Mouse (Mus musculus) lung, embryonic 14.5 days (tissue): ENCODE measurements around the gene Blvra. TPM values are rescaled to one million over a fixed set of nuclear protein-coding genes. Genes with fewer than 3 reads are reported as not detected.
"Not testable (repeated sequence)": the region's sequence is repeated elsewhere in the genome, so short reads cannot be mapped to it uniquely, and the experiment has no call there.

ENCODE experiments used
- ATAC-seq: fragments of 200-750 bp; cut with Nextera tagmentation; 2 replicates; pipeline ENCODE4 v1.8.0; 2017; ENCODE audit warnings: mild to moderate bottlenecking, moderate TSS enrichment, moderate library complexity; ENCODE audit not compliant: insufficient read depth
- DNase-seq: peaks from one replicate; pipeline ENCODE4 v3.0.0-alpha.2; 2015
- H3K27ac ChIP-seq: fragments of 300-500 bp; sonication (generic); 2 replicates; pipeline ENCODE4 v1.5.1; 2014; ENCODE audit warnings: low read depth, mild to moderate bottlenecking, moderate library complexity
- H3K27me3 ChIP-seq: fragments of 300-500 bp; sonication (generic); 2 replicates; pipeline ENCODE4 v1.6.1; 2014; ENCODE audit warnings: low read length, control low read depth; ENCODE audit not compliant: insufficient read depth
- H3K36me3 ChIP-seq: fragments of 300-500 bp; sonication (generic); 2 replicates; pipeline ENCODE4 v1.6.1; 2014; ENCODE audit warnings: control low read depth; ENCODE audit not compliant: insufficient read depth
- H3K4me1 ChIP-seq: fragments of 300-500 bp; sonication (generic); 2 replicates; pipeline ENCODE4 v1.6.1; 2014; ENCODE audit warnings: antibody characterized with exemption, control low read depth; ENCODE audit not compliant: insufficient read depth
- H3K4me2 ChIP-seq: fragments of 300-500 bp; sonication (generic); 2 replicates; pipeline ENCODE4 v1.6.1; 2014; ENCODE audit warnings: mild to moderate bottlenecking
- H3K4me3 ChIP-seq: fragments of 300-500 bp; sonication (generic); 2 replicates; pipeline ENCODE4 v1.5.1; 2014; ENCODE audit warnings: low read depth, low read length
- H3K9ac ChIP-seq: fragments of 300-500 bp; sonication (generic); 2 replicates; pipeline ENCODE4 v1.6.1; 2014
- H3K9me3 ChIP-seq: fragments of 300-500 bp; sonication (generic); 2 replicates; pipeline ENCODE4 v1.6.1; 2016; ENCODE audit warnings: low read depth, low read length, control low read depth
- CTCF ChIP-seq: IDR thresholded peaks from 2 replicates; pipeline ENCODE4 v1.5.1; 2016; ENCODE audit warnings: antibody characterized with exemption, low read depth
- WGBS: fragments of 180-500 bp; shearing (Covaris S2); extraction: QIAGEN DNeasy Blood & Tissue Kit; methylation state at CpG from one replicate; pipeline ENCODE4 v1.1.7; 2014; 5-methylcytosine and 5-hydroxymethylcytosine counted together
- polyA plus RNA-seq: library from polyadenylated mRNA; unstranded; fragments of >200 nt; fragmentation: Nextera tagmentation; extraction: Ambion mirVana; gene quantifications from 2 replicates; pipeline ENCODE4 v1.2.1, GENCODE M21; 2014

The Blvra gene
- polyA plus RNA-seq, 1 experiment from 2014 or later: 51.3 TPM

DNA sequence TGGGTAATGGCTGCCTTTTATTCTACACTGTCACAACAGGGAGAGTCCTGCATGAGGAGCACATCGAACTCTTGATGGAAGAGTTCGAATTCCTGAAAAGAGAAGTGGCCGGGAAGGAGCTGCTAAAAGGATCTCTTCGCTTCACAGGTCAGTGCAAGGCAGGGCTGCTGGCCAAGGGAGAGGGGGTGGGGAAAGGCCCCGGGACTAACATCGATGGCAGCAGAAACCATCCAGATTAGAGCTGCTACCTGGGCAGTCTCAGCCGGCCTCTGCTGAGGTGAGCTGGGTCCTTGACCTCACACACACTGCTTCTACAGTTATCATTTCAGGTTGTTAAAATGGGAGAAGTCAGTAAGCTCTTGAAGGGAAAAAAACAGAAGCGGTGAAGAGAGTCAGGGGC is 21.5 kb downstream of the Blvra start:
- ATAC-seq: no peak

DNA sequence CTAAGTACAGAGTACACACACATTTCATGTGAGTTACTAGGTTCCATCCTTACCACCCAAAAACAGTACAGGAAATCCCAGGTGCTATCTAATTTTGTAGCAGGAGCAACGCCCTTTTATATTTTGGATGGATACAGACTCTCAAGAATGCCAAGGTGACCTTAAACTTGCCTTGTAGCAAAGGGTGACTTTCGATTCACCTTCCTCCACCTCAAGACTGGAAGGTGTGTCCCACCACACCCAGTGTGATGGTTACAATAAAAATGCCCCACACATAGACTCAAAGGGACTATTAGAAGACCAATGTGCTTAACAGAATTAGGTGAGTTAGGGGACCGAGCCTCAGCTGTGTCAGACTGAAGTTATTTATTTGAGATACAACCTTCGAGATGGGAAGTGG is 38.5 kb downstream of the Blvra start:
- no peaks in the 10 kb centered on the region for H3K9me3 ChIP-seq
- WGBS: 89% methylated on average over 4 of the region's 4 CpGs
- no peak overlapping the region for H3K27ac ChIP-seq
- no peak overlapping the region for H3K4me3 ChIP-seq
- peaks cover 91% of the 10 kb centered on the region for H3K36me3 ChIP-seq
- H3K4me2 ChIP-seq: no peak overlapping the region
- no peaks in the 10 kb centered on the region for H3K27me3 ChIP-seq
- no peak for TF ChIP-seq CTCF
- no peak for DNase-seq
- no peaks in the 10 kb centered on the region for H3K4me1 ChIP-seq
- H3K9ac ChIP-seq: no peak overlapping the region
- no peak for ATAC-seq

More for the DNA sequence above, 21.5 kb downstream of the Blvra start:
- no peak overlapping the region for H3K4me3 ChIP-seq
- no peak overlapping the region for H3K27ac ChIP-seq
- 56% methylated on average over 8 of the region's 8 CpGs for WGBS
- H3K9ac ChIP-seq: no peak overlapping the region
- no peaks in the 10 kb centered on the region for H3K9me3 ChIP-seq
- H3K4me2 ChIP-seq: no peak overlapping the region
- TF ChIP-seq CTCF: no peak
- DNase-seq: no peak
- no peaks in the 10 kb centered on the region for H3K4me1 ChIP-seq
- H3K36me3 ChIP-seq: 0 out of 2 replicates have a peak, but pooled peaks cover 11% of the 10 kb centered on the region
- H3K27me3 ChIP-seq: no peaks in the 10 kb centered on the region

DNA sequence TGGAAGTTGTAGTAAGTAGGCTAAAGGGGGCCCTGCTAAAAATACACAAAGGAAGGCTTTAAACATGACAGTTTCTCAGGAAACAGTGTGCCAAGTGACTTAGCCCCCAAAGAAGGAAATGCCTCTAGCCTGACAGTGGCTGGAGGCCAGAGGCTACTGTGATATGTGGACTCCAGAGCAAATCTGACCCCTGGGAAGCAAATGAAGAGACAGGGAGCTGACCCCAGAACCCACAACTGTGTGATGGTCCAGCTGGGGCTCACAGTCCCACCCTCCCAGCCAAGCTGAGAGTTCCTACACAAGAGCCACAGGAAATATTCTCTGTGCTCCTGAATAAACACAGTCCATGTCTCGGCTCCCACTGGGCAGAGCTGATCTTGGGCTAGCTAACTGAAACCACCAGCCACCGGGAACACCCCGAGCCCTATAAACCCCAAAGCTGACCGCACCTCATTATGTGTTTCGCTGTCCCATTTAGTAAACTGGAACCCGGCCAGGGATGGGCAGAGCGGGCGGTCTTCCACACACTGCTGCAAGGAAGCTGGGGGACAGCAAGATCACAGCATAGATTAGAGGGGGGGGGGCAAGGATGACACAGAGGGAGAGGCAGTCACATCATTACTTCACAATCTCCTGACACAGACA is 51.2 kb downstream of the Blvra start:
- ATAC-seq: no peak
- 73% methylated on average over 8 of the region's 8 CpGs for WGBS

DNA sequence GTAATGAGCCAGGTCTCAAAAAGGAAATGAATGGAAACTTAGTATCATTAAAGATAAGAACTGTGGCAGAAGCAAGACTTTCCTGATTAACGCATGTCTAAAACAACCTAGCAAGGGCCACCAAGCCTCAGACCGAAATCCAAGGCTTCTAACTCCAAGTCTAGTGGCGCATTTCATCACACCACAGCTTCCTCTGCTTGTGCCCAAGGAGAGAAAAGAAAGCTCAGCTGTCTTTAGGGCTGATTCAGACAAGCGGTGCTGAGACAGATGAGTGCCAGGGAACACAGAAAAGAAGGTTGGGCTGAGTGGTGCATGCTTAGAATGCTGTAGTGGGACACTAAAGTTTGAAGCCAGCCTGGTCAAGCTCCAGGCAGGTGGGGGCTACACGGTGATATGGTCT is 58.5 kb downstream of the Blvra start:
- Histone ChIP-seq H3K36me3 (peaks cover 39% of the 10 kb centered on the region), H3K9me3 (no peaks in the 10 kb centered on the region), H3K4me3 (no peak overlapping the region), H3K27ac (no peak overlapping the region), H3K4me2 (no peak overlapping the region), H3K9ac (no peak overlapping the region), H3K4me1 (peaks cover 11% of the 10 kb centered on the region), H3K27me3 (no peaks in the 10 kb centered on the region)
- no peak for TF ChIP-seq CTCF
- WGBS: 76% methylated on average over 5 of the region's 5 CpGs
- no peak for ATAC-seq
- DNase-seq: no peak

More for the DNA sequence above, 51.2 kb downstream of the Blvra start:
- TF ChIP-seq CTCF: no peak
- DNase-seq: peak; percentile 32
- Histone ChIP-seq H3K36me3 (peaks cover 91% of the 10 kb centered on the region), H3K27ac (peak overlapping the region; percentile 46; the same call in 1 of the 2 replicates), H3K4me3 (no peak overlapping the region), H3K27me3 (no peaks in the 10 kb centered on the region), H3K4me2 (peak overlapping the region; percentile 3; the same call in 1 of the 2 replicates), H3K9me3 (no peaks in the 10 kb centered on the region), H3K4me1 (no peaks in the 10 kb centered on the region), H3K9ac (no peak overlapping the region)

DNA sequence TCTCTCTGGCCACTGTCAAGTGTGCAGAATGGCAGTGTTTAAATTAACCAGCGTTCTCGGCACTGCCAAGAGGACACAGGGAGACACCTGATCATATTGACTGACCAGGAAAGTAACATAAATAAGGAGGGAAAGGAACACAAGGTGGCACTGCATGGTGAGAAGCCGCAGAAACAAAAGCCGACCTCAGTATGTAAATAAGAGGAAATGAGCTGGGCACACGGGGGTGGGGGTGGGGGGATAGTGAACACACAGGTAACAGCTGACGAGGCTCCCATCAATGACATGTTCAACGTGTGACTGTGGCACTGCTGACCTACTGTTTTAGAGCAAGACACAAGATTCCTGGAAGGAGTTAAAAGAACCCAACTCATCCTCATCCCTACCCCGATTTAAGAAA is 60.9 kb downstream of the Blvra start:
- 49% methylated on average over 8 of the region's 8 CpGs for WGBS
- Histone ChIP-seq H3K27me3 (no peaks in the 10 kb centered on the region), H3K9me3 (no peaks in the 10 kb centered on the region), H3K4me1 (peaks cover 11% of the 10 kb centered on the region), H3K4me3 (no peak overlapping the region), H3K9ac (0 out of 2 replicates have a peak overlapping the region, but pooled peaks have one; percentile 4), H3K4me2 (peak overlapping the region; percentile 83; the same call in 1 of the 2 replicates), H3K36me3 (peaks cover 16% of the 10 kb centered on the region), H3K27ac (no peak overlapping the region)
- no peak for DNase-seq
- TF ChIP-seq CTCF: no peak
- no peak for ATAC-seq

DNA sequence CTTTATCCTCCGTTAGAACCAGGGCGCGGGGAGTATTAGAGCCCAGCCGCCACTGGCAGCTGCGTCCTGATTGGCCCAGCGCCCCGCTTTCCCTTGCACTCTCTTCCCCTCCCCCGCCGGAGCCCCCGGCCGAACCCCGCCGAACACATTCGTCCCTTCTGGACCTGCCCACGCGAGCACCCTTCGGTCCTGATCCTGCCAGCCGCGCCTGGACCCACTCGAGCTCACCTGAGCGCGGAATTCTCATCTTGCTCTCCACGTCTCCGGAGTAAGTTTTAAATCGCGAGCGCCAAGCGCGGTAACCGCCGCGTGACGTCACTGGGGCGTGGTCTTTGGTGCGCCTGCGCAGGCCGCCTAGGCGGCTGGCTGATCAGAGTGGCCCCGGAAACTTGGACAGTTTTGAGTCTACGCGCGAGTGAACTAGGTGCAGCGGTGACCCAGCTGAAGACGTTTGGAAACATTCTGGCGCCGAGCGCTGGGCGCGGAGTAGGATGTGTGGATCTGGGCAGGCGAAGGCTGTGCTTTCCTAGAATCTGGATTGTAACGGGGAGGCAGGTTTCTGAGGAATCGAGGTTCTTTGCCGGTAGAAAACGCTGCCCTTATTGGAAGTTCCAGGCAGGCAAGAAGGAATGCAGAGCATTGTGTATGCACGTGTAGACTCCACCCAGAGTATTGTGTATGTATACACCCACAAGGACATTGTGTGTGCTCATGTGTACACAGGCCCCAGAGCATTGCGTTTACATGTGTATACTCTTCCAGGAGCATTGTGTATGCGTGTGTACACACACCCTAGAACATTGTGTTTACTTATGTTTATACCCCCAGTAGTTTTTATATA is 63.4 kb downstream of the Blvra start, which contains the start of gene Ncaph:
Gene Ncaph (minus strand): TSS at position 334 of the 841 bp plus-strand sequence.
- ATAC-seq (peak; percentile 91), DNase-seq (peak; percentile 98)
- Histone ChIP-seq H3K9ac (peak within 1 kb of the TSS; percentile 82), H3K4me3 (peak within 1 kb of the TSS; percentile 70), H3K9me3 (no peaks in the 10 kb centered on the region), H3K27me3 (no peaks in the 10 kb centered on the region), H3K4me2 (peak within 1 kb of the TSS; percentile 83), H3K36me3 (no peaks in the 10 kb centered on the region), H3K4me1 (peaks cover 11% of the 10 kb centered on the region), H3K27ac (peak within 1 kb of the TSS; percentile 95)
- WGBS: under 1% methylated on average over 57 of the region's 57 CpGs
- no peak for TF ChIP-seq CTCF

DNA sequence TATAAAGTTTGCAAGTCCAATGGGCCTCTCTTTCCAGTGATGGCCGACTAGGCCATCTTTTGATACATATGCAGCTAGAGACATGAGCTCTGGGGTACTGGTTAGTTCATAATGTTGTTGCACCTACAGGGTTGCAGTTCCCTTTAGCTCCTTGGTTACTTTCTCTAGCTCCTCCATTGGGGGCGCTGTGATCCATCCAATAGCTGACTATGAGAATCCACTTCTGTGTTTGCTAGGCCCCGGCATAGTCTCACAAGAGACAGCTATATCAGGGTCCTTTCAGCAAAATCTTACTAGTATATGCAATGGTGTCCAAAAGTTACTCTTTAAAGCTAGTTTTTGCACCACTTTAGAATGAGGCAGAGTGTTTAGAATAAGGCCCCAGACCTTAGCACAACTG is 64.8 kb downstream of the Blvra start:
- not testable (repeated sequence) for H3K36me3 ChIP-seq, H3K9ac ChIP-seq, H3K4me2 ChIP-seq, H3K9me3 ChIP-seq, DNase-seq, H3K27ac ChIP-seq, ATAC-seq, H3K4me3 ChIP-seq, H3K27me3 ChIP-seq
- WGBS: 29% methylated on average over 2 of the region's 3 CpGs
- H3K4me1 ChIP-seq: peaks cover 11% of the 10 kb centered on the region
